18 mouse cellular contexts compared by ENCODE assay signal in genomic region chr10:77329446-77330094, GRCm38 (mm10).
"Had no signal": no experiment of that assay in that cellular context is flagged by ENCODE, and none has a peak within 500 bp of the region (broad histone marks: within the 10 kb centered on the region; RNA-seq: fewer than 3 reads in every experiment).

No protein-coding gene starts in this region.

- H3K4me1 ChIP-seq: midbrain, embryonic 13.5 days; stomach, embryonic 15.5 days had no signal

- ATAC-seq: liver, postnatal 0 days; lung, postnatal 0 days; midbrain, embryonic 13.5 days; midbrain, embryonic 15.5 days had no signal

- DNase-seq: liver, postnatal 0 days; lung, adult 2 months; lung, postnatal 14 days; lung, postnatal 36 days; right cerebral cortex, postnatal 14 days; thymus, adult 2 months; thymus, postnatal 25 days; thymus, postnatal 4 days had no signal

- H3K4me2 ChIP-seq: lung, embryonic 15.5 days; midbrain, embryonic 11.5 days; midbrain, embryonic 13.5 days; midbrain, embryonic 15.5 days; neural tube, embryonic 12.5 days; stomach, embryonic 15.5 days had no signal

- H3K4me3 ChIP-seq: lung, embryonic 15.5 days; megakaryocyte, embryonic 14.5 days; midbrain, embryonic 13.5 days; midbrain, embryonic 15.5 days; neural tube, embryonic 12.5 days; stomach, embryonic 15.5 days had no signal

- H3K27ac ChIP-seq: lung, embryonic 15.5 days; macrophage; midbrain, embryonic 13.5 days; midbrain, embryonic 15.5 days; neural tube, embryonic 12.5 days; stomach, embryonic 15.5 days; stomach, postnatal 0 days had no signal

- H3K27me3 ChIP-seq: lung, embryonic 15.5 days; midbrain, embryonic 13.5 days; midbrain, embryonic 15.5 days; neural tube, embryonic 12.5 days; stomach, embryonic 15.5 days had no signal

- H3K9ac ChIP-seq: liver, postnatal 0 days; lung, embryonic 15.5 days; midbrain, embryonic 13.5 days; midbrain, embryonic 15.5 days; neural tube, embryonic 12.5 days; stomach, embryonic 15.5 days had no signal

- H3K9me3 ChIP-seq: lung, embryonic 15.5 days; megakaryocyte, embryonic 14.5 days; midbrain, embryonic 13.5 days; midbrain, embryonic 15.5 days; neural tube, embryonic 12.5 days; stomach, embryonic 15.5 days had no signal

- H3K36me3 ChIP-seq: lung, embryonic 15.5 days; midbrain, embryonic 13.5 days; midbrain, embryonic 15.5 days; neural tube, embryonic 12.5 days; stomach, embryonic 15.5 days had no signal
